Mouse (Mus musculus) brain, embryonic 14.5 days (tissue): ENCODE results near the gene Sipa1l1.

Experiments used
- CTCF ChIP-seq: fragments of 200-500 bp; IDR thresholded peaks from 2 replicates; pipeline ENCODE4 v1.5.1; 2012; ENCODE audit warnings: inconsistent platforms, mild to moderate bottlenecking, moderate library complexity, borderline replicate concordance; ENCODE audit not compliant: insufficient read depth, insufficient read length; ENCODE audit errors: extremely low read depth
- POLR2A ChIP-seq: fragments of 200-500 bp; IDR thresholded peaks from 2 replicates; pipeline ENCODE4 v1.6.1; 2012; ENCODE audit warnings: mild to moderate bottlenecking, inconsistent platforms, borderline replicate concordance; ENCODE audit not compliant: poor library complexity, insufficient read depth, insufficient read length, severe bottlenecking; ENCODE audit errors: extremely low read depth

DNA sequence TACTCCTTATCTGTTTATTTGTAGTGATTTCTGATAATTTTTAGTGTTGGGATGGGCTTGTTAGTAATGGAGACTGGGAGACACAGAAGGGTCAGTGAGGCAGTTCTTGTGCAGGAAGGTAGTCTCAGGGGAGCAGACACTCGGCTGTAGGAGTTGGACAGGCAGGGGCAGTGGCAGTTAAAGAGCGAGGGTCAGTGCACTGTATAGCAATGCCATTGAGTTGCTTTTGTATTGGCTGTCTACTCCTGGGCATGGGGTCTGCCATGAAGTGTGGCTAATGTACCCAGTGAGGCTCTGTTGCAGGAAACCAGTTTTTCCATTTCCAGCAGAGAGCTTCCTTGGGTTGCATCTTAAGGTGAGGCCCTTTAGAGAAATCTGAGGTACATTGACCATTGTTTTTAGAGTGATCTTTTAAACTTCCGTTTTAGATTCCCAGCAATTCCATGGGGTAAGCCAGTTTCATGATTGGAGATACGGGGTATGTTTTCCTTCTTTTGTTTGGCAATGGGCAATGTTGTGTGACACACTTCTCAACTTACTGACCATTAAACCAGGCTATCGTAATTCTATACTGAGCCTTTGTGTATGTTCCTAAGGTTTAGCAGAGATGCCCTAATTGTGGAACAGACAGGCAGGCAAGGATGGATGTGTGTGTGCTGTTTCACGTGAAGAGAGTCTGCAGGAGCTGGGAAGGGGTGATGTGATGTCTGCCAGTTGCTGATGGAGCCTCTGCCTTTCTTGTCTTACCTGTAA is 47.9 kb downstream of the Sipa1l1 start:
- no peak for TF ChIP-seq POLR2A
- TF ChIP-seq CTCF: no peak
